Comparison of ENCODE assay signal across 8 mouse cellular contexts in genomic region chr1:55363044-55363565, GRCm38 (mm10). TPM values are rescaled to one million over a fixed set of nuclear protein-coding genes. Genes with fewer than 3 reads are reported as not detected.
DNase-seq lines count a peak whose midpoint lies in the region; ATAC-seq and TF ChIP-seq lines count a peak whose summit lies in the region.

Gene Boll (minus strand): TSS chr1:55363469.

- H3K9ac ChIP-seq in heart, embryonic 14.5 days (ENCODE audit: low read length), result peak within 1 kb of the TSS; percentile 56
- peak within 1 kb of the TSS; percentile 50; the same call in 1 of the 2 replicates for H3K9ac ChIP-seq in kidney, embryonic 16.5 days (replicated peaks; ENCODE audit: low read length)
- 0 out of 2 replicates have a peak within 1 kb of the TSS, but pooled peaks have one; percentile 20 for H3K9ac ChIP-seq in midbrain, embryonic 16.5 days (ENCODE audit: low read depth, low read length)

- DNase-seq in cerebellum, adult 2 months, result peak; percentile 30 to 37
- no peak for DNase-seq in cerebellum, adult 11-12 months
- DNase-seq in liver, result peak; percentile 78
- peak; percentile 46 to 82 for DNase-seq in spleen, postnatal 10 days (ENCODE audit: low spot score in 2 of 2)

- H3K4me1 ChIP-seq in cerebellum, adult 2 months (ENCODE audit: control insufficient read depth, insufficient read depth, low read length), result no peaks in the 10 kb centered on the region
- H3K4me1 ChIP-seq in erythroblast, embryonic 14.5 days (ENCODE audit: control insufficient read depth), result peaks cover 10% of the 10 kb centered on the region
- peaks cover 0 to 4% of the 10 kb centered on the region in 2 experiments; a peak in 2 of 4 replicates for H3K4me1 ChIP-seq in heart, embryonic 14.5 days (ENCODE audit: control insufficient read depth in 2 of 2, insufficient read depth in 2 of 2, low read length in 2 of 2)
- 0 out of 2 replicates have a peak, but pooled peaks cover 6% of the 10 kb centered on the region for H3K4me1 ChIP-seq in kidney, embryonic 16.5 days (ENCODE audit: insufficient read depth, low read length)
- H3K4me1 ChIP-seq in midbrain, embryonic 16.5 days (ENCODE audit: control insufficient read depth, insufficient read depth, low read length), result peaks cover 5% of the 10 kb centered on the region

- no peak for TF ChIP-seq POLR2A in cerebellum, adult 2 months (IDR thresholded peaks at IDR 0.05; ENCODE audit: borderline replicate concordance, insufficient read depth, low read length)

- peaks cover 13% of the 10 kb centered on the region for H3K9me3 ChIP-seq in erythroblast, embryonic 14.5 days (ENCODE audit: control insufficient read depth, low read length)
- peaks cover 7% of the 10 kb centered on the region for H3K9me3 ChIP-seq in heart, embryonic 14.5 days (ENCODE audit: control insufficient read depth, low read length)
- peaks cover 9% of the 10 kb centered on the region for H3K9me3 ChIP-seq in kidney, embryonic 16.5 days (ENCODE audit: low read length)
- H3K9me3 ChIP-seq in midbrain, embryonic 16.5 days (replicated peaks; ENCODE audit: control insufficient read depth, low read length, poor library complexity, severe bottlenecking), result peaks cover 6% of the 10 kb centered on the region; the same call in 1 of the 2 replicates

- no peak within 1 kb of the TSS for H3K27ac ChIP-seq in cerebellum, adult 2 months (ENCODE audit: insufficient read depth, low read length)
- no peak within 1 kb of the TSS for H3K27ac ChIP-seq in heart, embryonic 14.5 days (replicated peaks in 1 of 2; ENCODE audit: control insufficient read depth in 1 of 2, insufficient read depth in 1 of 2, low read depth in 2 of 2, low read length in 2 of 2)
- no peak within 1 kb of the TSS for H3K27ac ChIP-seq in kidney, embryonic 16.5 days (ENCODE audit: low read length)
- no peak within 1 kb of the TSS for H3K27ac ChIP-seq in midbrain, embryonic 16.5 days (ENCODE audit: low read length)

- 10% methylated on average over 68 of the region's 68 CpGs for WGBS in cerebellum, adult 2 months
- 12% methylated on average over 60 of the region's 68 CpGs for WGBS in heart, embryonic 14.5 days
- 16% methylated on average over 39 of the region's 68 CpGs for WGBS in kidney, embryonic 16.5 days
- 13% methylated on average over 61 of the region's 68 CpGs for WGBS in midbrain, embryonic 16.5 days

- 0 out of 2 replicates have a peak, but pooled peaks have one; percentile 6 for TF ChIP-seq CTCF in cerebellum, adult 2 months (IDR thresholded peaks at IDR 0.05; ENCODE audit: borderline replicate concordance, insufficient read depth, low read depth, low read length)

- H3K4me2 ChIP-seq in heart, embryonic 14.5 days (ENCODE audit: low read length), result peak within 1 kb of the TSS; percentile 76
- peak within 1 kb of the TSS; percentile 59 for H3K4me2 ChIP-seq in kidney, embryonic 16.5 days (replicated peaks; ENCODE audit: low read depth, low read length)
- peak within 1 kb of the TSS; percentile 71 for H3K4me2 ChIP-seq in midbrain, embryonic 16.5 days (ENCODE audit: low read length)

- no peaks in the 10 kb centered on the region for H3K36me3 ChIP-seq in erythroblast, embryonic 14.5 days (ENCODE audit: control insufficient read depth)
- H3K36me3 ChIP-seq in heart, embryonic 14.5 days (ENCODE audit: control insufficient read depth, insufficient read depth, low read length), result no peaks in the 10 kb centered on the region
- H3K36me3 ChIP-seq in kidney, embryonic 16.5 days (ENCODE audit: insufficient read depth, low read length), result no peaks in the 10 kb centered on the region
- H3K36me3 ChIP-seq in midbrain, embryonic 16.5 days (ENCODE audit: control insufficient read depth, insufficient read depth, low read length), result no peaks in the 10 kb centered on the region

- no peaks in the 10 kb centered on the region; the same call in 1 of the 2 replicates for H3K27me3 ChIP-seq in cerebellum, adult 2 months (ENCODE audit: control insufficient read depth, insufficient read depth, low read length)
- peaks cover 29% of the 10 kb centered on the region for H3K27me3 ChIP-seq in erythroblast, embryonic 14.5 days (ENCODE audit: control insufficient read depth)
- peaks cover 17% of the 10 kb centered on the region for H3K27me3 ChIP-seq in heart, embryonic 14.5 days (ENCODE audit: control insufficient read depth, insufficient read depth, low read length)
- H3K27me3 ChIP-seq in kidney, embryonic 16.5 days (ENCODE audit: insufficient read depth, low read length), result peaks cover 23% of the 10 kb centered on the region
- peaks cover 15% of the 10 kb centered on the region for H3K27me3 ChIP-seq in midbrain, embryonic 16.5 days (ENCODE audit: control insufficient read depth, insufficient read depth, low read depth, low read length)

- H3K4me3 ChIP-seq in cerebellum, adult 2 months (replicated peaks; ENCODE audit: insufficient read depth, low read depth, low read length), result no peak within 1 kb of the TSS
- peak within 1 kb of the TSS; percentile 38 for H3K4me3 ChIP-seq in erythroblast, embryonic 14.5 days (replicated peaks)
- H3K4me3 ChIP-seq in heart, embryonic 14.5 days (ENCODE audit: control insufficient read depth in 1 of 2, insufficient read depth in 1 of 2, low read depth in 1 of 2, low read length in 2 of 2), result peak within 1 kb of the TSS; percentile 52 to 67
- peak within 1 kb of the TSS; percentile 52 for H3K4me3 ChIP-seq in kidney, embryonic 16.5 days (ENCODE audit: low read length)
- H3K4me3 ChIP-seq in midbrain, embryonic 16.5 days (ENCODE audit: low read depth, low read length), result peak within 1 kb of the TSS; percentile 56

- ATAC-seq in heart, embryonic 14.5 days (ENCODE audit: insufficient number of reproducible peaks, insufficient read depth, low FRiP score, low read depth), result no peak
- ATAC-seq in kidney, embryonic 16.5 days (ENCODE audit: low FRiP score, low TSS enrichment), result peak; percentile 80
- ATAC-seq in midbrain, embryonic 16.5 days, result peak; percentile 92

RNA-seq across cellular contexts. Expression of gene Boll, which starts in this region (rescaled TPM):
- not detected in 2 replicates for polyA plus RNA-seq in cerebellum, adult 2 months (2012; rRNA removed)
- polyA plus RNA-seq in erythroblast, embryonic 14.5 days (2012), result not detected in 2 replicates
- polyA plus RNA-seq in heart, embryonic 14.5 days (2014; fragmentation: Nextera tagmentation; extraction: Ambion mirVana), result 0.39 and 0.80 TPM in 2 replicates
- 0.36 and 0.46 TPM in 2 replicates for polyA plus RNA-seq in kidney, embryonic 16.5 days (2015; fragmentation: Nextera tagmentation; extraction: Ambion mirVana)
- 0.53 TPM in 1 of 2 replicates, not detected in the other for polyA plus RNA-seq in midbrain, embryonic 16.5 days (2015; fragmentation: Nextera tagmentation; extraction: Ambion mirVana)

Comparison
In these comparisons a context has a peak if more than half of its experiments do, and no peak if none do; other contexts are left out.
1. Peak in DNase-seq in cerebellum, adult 2 months; RNA of the gene not detected or under 1 TPM.
2. Peak in ATAC-seq, H3K4me3 ChIP-seq, H3K9ac ChIP-seq and H3K4me2 ChIP-seq in kidney, embryonic 16.5 days; RNA of the gene not detected or under 1 TPM.
3. Peak in ATAC-seq, H3K4me3 ChIP-seq, H3K9ac ChIP-seq and H3K4me2 ChIP-seq in midbrain, embryonic 16.5 days; RNA of the gene not detected or under 1 TPM.